Mouse (Mus musculus) midbrain, postnatal 0 days (tissue): ENCODE results near the gene 1700001J03Rik. TPM values are rescaled to one million over a fixed set of nuclear protein-coding genes. Genes with fewer than 3 reads are reported as not detected.
"Not testable (repeated sequence)": the region's sequence is repeated elsewhere in the genome, so short reads cannot be mapped to it uniquely, and the experiment has no call there.

Experiments used
- ATAC-seq: fragments of 200-750 bp; cut with Nextera tagmentation; 2 replicates; pipeline ENCODE4 v1.8.0; 2017; ENCODE audit warnings: moderate number of reproducible peaks, mild to moderate bottlenecking, moderate TSS enrichment, moderate library complexity; ENCODE audit not compliant: low FRiP score
- DNase-seq: peaks from one replicate; pipeline ENCODE4 v3.0.0-alpha.2; 2015; ENCODE audit warnings: low spot score
- H3K27ac ChIP-seq: fragments of 300-500 bp; sonication (generic); 2 replicates; pipeline ENCODE4 v1.5.1; 2014; ENCODE audit warnings: low read depth, mild to moderate bottlenecking, low read length, mixed read lengths
- H3K27me3 ChIP-seq: fragments of 300-500 bp; sonication (generic); 2 replicates; pipeline ENCODE4 v1.6.1; 2014; ENCODE audit warnings: low read length, control low read depth, mixed read lengths; ENCODE audit not compliant: insufficient read depth
- H3K36me3 ChIP-seq: fragments of 300-500 bp; sonication (generic); 2 replicates; pipeline ENCODE4 v1.6.1; 2014; ENCODE audit warnings: low read length, control low read depth, mixed read lengths; ENCODE audit not compliant: insufficient read depth
- H3K4me1 ChIP-seq: fragments of 300-500 bp; sonication (generic); 2 replicates; pipeline ENCODE4 v1.6.1; 2014; ENCODE audit warnings: mild to moderate bottlenecking, control low read depth, antibody characterized with exemption, low read length, mixed read lengths; ENCODE audit not compliant: insufficient read depth
- H3K4me2 ChIP-seq: fragments of 300-500 bp; sonication (generic); 2 replicates; pipeline ENCODE4 v1.6.1; 2014; ENCODE audit warnings: low read depth, mild to moderate bottlenecking, low read length, mixed read lengths; ENCODE audit not compliant: poor library complexity, severe bottlenecking
- H3K4me3 ChIP-seq: fragments of 300-500 bp; sonication (generic); 2 replicates; pipeline ENCODE4 v1.5.1; 2014; ENCODE audit warnings: low read depth, mild to moderate bottlenecking, low read length, moderate library complexity
- H3K9ac ChIP-seq: fragments of 300-500 bp; sonication (generic); replicated peaks from 2 replicates; pipeline ENCODE4 v1.6.1; 2014; ENCODE audit warnings: mild to moderate bottlenecking, low read length, moderate library complexity, mixed read lengths; ENCODE audit not compliant: poor library complexity, severe bottlenecking
- H3K9me3 ChIP-seq: fragments of 300-500 bp; sonication (generic); 2 replicates; pipeline ENCODE4 v1.6.1; 2016; ENCODE audit warnings: low read length, control low read depth
- CTCF ChIP-seq: IDR thresholded peaks from 2 replicates; pipeline ENCODE4 v1.5.1; 2016; ENCODE audit warnings: antibody characterized with exemption, mild to moderate bottlenecking
- WGBS: fragments of 180-500 bp; shearing (Covaris S2); extraction: QIAGEN DNeasy Blood & Tissue Kit; methylation state at CpG from one replicate; pipeline ENCODE4 v1.1.7; 2014; 5-methylcytosine and 5-hydroxymethylcytosine counted together
- polyA plus RNA-seq: library from polyadenylated mRNA; unstranded; fragments of >200 nt; fragmentation: Nextera tagmentation; extraction: Ambion mirVana; gene quantifications from 2 replicates; pipeline ENCODE4 v1.2.1, GENCODE M21; 2015
- total RNA-seq: library from RNA; depleted of rRNA; stranded (reverse); fragments of >200 nt; gene quantifications from 2 replicates; pipeline ENCODE4 v1.2.3, GENCODE M21; 2014; rRNA removed

The 1700001J03Rik gene
- total RNA-seq (not detected in 2 replicates), polyA plus RNA-seq (0.27 TPM in 1 of 2 replicates, not detected in the other)

GRCm38 (mm10) chr5:146185204-146185603 lies at the start of gene 1700001J03Rik:
1700001J03Rik (minus strand) TSS chr5:146185304.
- not testable (repeated sequence) for ATAC-seq, DNase-seq, H3K4me1 ChIP-seq, H3K4me3 ChIP-seq, H3K36me3 ChIP-seq, H3K9me3 ChIP-seq, H3K27ac ChIP-seq, H3K27me3 ChIP-seq, H3K4me2 ChIP-seq, H3K9ac ChIP-seq
- 92% methylated on average over 4 of the region's 4 CpGs for WGBS

- 89% methylated on average over 1 of the region's 1 CpGs for WGBS
- no peak overlapping the region for H3K4me3 ChIP-seq
Observed at GRCm38 (mm10) chr5:146234336-146234735, 49.2 kb upstream of the 1700001J03Rik start.

GRCm38 (mm10) chr5:146232816-146233215 lies 47.7 kb upstream of the 1700001J03Rik start:
- Histone ChIP-seq H3K4me2 (peak overlapping the region; percentile 83), H3K36me3 (no peaks in the 10 kb centered on the region), H3K4me3 (peak overlapping the region; percentile 76), H3K27me3 (no peaks in the 10 kb centered on the region), H3K27ac (no peak overlapping the region), H3K9me3 (no peaks in the 10 kb centered on the region), H3K4me1 (no peaks in the 10 kb centered on the region; the same call in 1 of the 2 replicates), H3K9ac (no peak overlapping the region)
- ATAC-seq (no peak), DNase-seq (no peak)
- 55% methylated on average over 11 of the region's 11 CpGs for WGBS
- TF ChIP-seq CTCF: no peak

More at GRCm38 (mm10) chr5:146234336-146234735, 49.2 kb upstream of the 1700001J03Rik start:
- Histone ChIP-seq H3K9ac (no peak overlapping the region), H3K9me3 (no peaks in the 10 kb centered on the region), H3K36me3 (peaks cover 5% of the 10 kb centered on the region; the same call in 1 of the 2 replicates), H3K27me3 (no peaks in the 10 kb centered on the region), H3K4me1 (no peaks in the 10 kb centered on the region; the same call in 1 of the 2 replicates), H3K27ac (no peak overlapping the region), H3K4me2 (no peak overlapping the region)
- ATAC-seq: no peak
- no peak for TF ChIP-seq CTCF
- no peak for DNase-seq

GRCm38 (mm10) chr5:146232056-146232675 lies 47.1 kb upstream of the 1700001J03Rik start:
- Histone ChIP-seq H3K27ac (0 out of 2 replicates have a peak overlapping the region, but pooled peaks have one; percentile 85), H3K9ac (peak overlapping the region; percentile 70), H3K4me2 (peak overlapping the region; percentile 83), H3K4me1 (no peaks in the 10 kb centered on the region; the same call in 1 of the 2 replicates), H3K27me3 (no peaks in the 10 kb centered on the region), H3K9me3 (no peaks in the 10 kb centered on the region), H3K36me3 (no peaks in the 10 kb centered on the region), H3K4me3 (peak overlapping the region; percentile 76)
- TF ChIP-seq CTCF: no peak
- 28% methylated on average over 6 of the region's 6 CpGs for WGBS
- DNase-seq (no peak), ATAC-seq (no peak)

GRCm38 (mm10) chr5:146231655-146231996 lies 46.5 kb upstream of the 1700001J03Rik start:
- H3K9me3 ChIP-seq: no peaks in the 10 kb centered on the region
- under 1% methylated on average over 19 of the region's 19 CpGs for WGBS
- H3K4me1 ChIP-seq: no peaks in the 10 kb centered on the region; the same call in 1 of the 2 replicates
- H3K4me3 ChIP-seq: peak overlapping the region; percentile 76
- DNase-seq (no peak), ATAC-seq (peak; percentile 8)
- peak overlapping the region; percentile 70 for H3K9ac ChIP-seq
- H3K27me3 ChIP-seq: no peaks in the 10 kb centered on the region
- no peaks in the 10 kb centered on the region for H3K36me3 ChIP-seq
- peak overlapping the region; percentile 85 for H3K27ac ChIP-seq
- TF ChIP-seq CTCF: no peak
- H3K4me2 ChIP-seq: peak overlapping the region; percentile 83

- peak; percentile 14; the same call in 1 of the 2 replicates for TF ChIP-seq CTCF
- peak within 1 kb of the TSS; percentile 70 for H3K9ac ChIP-seq
- H3K9me3 ChIP-seq: no peaks in the 10 kb centered on the region
- no peaks in the 10 kb centered on the region for H3K27me3 ChIP-seq
- DNase-seq (peak; percentile 98), ATAC-seq (peak; percentile 93)
- H3K27ac ChIP-seq: peak within 1 kb of the TSS; percentile 85
- peak within 1 kb of the TSS; percentile 76 for H3K4me3 ChIP-seq
- H3K36me3 ChIP-seq: no peaks in the 10 kb centered on the region
- under 1% methylated on average over 67 of the region's 102 CpGs for WGBS
- H3K4me2 ChIP-seq: peak within 1 kb of the TSS; percentile 83
- no peaks in the 10 kb centered on the region; the same call in 1 of the 2 replicates for H3K4me1 ChIP-seq
Observed at GRCm38 (mm10) chr5:146230864-146231654, 46.0 kb upstream of the 1700001J03Rik start, which contains the start of gene Cdk8. Cdk8 (plus strand) TSS chr5:146231230.
